Mouse (Mus musculus): ENCODE data around the gene Flt1. TPM values are rescaled to one million over a fixed set of nuclear protein-coding genes. Genes with fewer than 3 reads are reported as not detected.

Flt1 gene
- polyA plus RNA-seq, 1 experiment from 2014 or later: 6.5 TPM

DNA sequence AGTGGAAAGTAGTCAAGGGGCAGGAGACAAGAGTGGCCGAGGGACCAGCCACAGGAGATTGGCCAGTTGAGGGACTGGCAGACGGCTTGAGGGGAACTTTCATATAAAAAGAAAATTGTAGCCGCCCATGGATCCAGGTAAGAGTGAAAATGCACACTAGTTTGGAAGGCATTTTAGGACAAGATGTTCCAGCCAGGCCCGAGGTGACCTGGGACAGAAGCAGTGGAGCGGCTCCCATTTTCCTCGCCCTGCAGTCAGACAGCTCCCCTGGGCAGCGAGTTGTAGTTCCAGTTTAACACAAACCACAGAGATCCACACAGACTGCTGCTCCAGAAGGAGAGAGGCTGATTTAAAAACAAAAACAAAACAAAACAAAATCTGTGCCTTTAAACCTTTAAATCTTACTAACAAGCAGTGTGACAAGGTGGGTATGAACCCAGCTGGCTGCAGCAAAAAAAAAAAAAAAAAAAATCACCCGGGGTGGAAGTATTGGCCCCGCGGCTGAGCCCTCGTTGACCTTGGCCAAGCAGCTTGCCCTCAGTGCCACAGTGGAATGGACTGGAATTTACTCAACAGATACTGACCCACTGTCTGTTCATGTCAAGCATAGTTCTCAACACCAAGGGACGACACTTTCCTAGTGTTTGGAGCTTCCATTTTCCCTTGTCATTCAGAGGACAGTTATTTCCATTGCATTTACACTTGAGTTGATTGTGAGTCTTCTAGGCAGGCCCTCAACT is 176.6 kb downstream of the Flt1 start:
- H3K27me3 ChIP-seq (replicated peaks; ENCODE audit: control insufficient read depth, insufficient read depth, low read length): no peaks in the 10 kb centered on the region
- H3K9ac ChIP-seq (ENCODE audit: low read length): no peak overlapping the region
- H3K4me3 ChIP-seq (ENCODE audit: low read depth, low read length): no peak overlapping the region
- H3K4me1 ChIP-seq (ENCODE audit: control insufficient read depth, insufficient read depth, low read length): no peaks in the 10 kb centered on the region
- H3K27ac ChIP-seq (ENCODE audit: low read depth, low read length): no peak overlapping the region
- H3K36me3 ChIP-seq (ENCODE audit: control insufficient read depth, insufficient read depth, low read length): peaks cover 54% of the 10 kb centered on the region
- DNase-seq (ENCODE audit: low spot score): no peak
- H3K4me2 ChIP-seq (ENCODE audit: low read length): no peak overlapping the region
- H3K9me3 ChIP-seq (replicated peaks; ENCODE audit: control insufficient read depth, low read length): no peaks in the 10 kb centered on the region
- no peak for ATAC-seq
- WGBS: 90% methylated on average over 12 of the region's 12 CpGs

DNA sequence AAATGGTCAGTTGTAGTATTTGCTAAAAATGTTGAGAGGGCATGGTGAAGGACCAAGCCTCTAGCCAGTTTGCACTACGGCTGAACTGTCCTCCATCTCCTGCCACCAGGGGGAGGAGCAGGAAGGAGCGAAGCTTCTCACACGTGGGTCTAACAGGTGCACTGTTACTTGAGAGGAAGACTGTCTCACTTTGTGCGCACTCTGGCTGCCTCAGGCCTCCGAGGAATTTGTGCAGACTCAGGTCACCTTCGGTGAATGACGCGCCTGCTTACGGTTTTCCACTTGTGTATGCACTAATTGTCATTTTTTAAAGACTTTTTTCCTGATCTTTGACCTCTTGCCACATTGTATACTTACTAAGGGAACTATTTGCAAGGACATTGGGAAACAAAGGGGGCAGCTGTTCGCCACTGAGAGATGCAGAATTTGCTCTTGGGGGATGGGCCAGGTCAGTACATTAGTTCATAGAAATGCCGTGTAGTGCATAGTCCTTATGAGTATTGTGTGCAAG is 180.0 kb downstream of the Flt1 start:
- WGBS: 71% methylated on average over 11 of the region's 11 CpGs

DNA sequence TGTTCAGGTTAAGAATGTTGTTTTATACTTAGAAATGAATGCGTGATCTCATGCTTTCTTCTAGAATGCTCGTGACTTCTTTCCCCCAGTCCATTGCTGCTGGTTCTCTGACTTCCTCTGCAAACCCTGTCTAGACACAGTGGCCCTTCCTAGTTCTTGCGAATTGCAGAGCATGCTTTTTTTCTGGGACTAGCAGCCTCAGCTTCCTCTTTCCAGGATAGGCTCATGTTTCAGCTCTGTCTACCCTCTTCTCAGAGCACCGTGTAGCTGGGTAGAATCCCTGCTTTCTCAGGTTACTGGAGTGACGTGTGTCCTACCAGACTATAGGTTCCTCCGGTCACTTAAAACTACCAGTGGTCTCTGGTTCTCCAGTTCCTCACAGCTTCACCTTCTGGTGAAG is 183.5 kb downstream of the Flt1 start:
- Histone ChIP-seq H3K27ac (ENCODE audit: low read depth, low read length) (no peak overlapping the region), H3K9me3 (replicated peaks; ENCODE audit: control insufficient read depth, low read length) (no peaks in the 10 kb centered on the region), H3K4me2 (ENCODE audit: low read length) (no peak overlapping the region), H3K4me3 (ENCODE audit: low read depth, low read length) (no peak overlapping the region), H3K4me1 (ENCODE audit: control insufficient read depth, insufficient read depth, low read length) (no peaks in the 10 kb centered on the region), H3K36me3 (ENCODE audit: control insufficient read depth, insufficient read depth, low read length) (peaks cover 74% of the 10 kb centered on the region), H3K27me3 (replicated peaks; ENCODE audit: control insufficient read depth, insufficient read depth, low read length) (no peaks in the 10 kb centered on the region), H3K9ac (ENCODE audit: low read length) (no peak overlapping the region)
- WGBS: 87% methylated on average over 6 of the region's 6 CpGs
- ATAC-seq (no peak), DNase-seq (ENCODE audit: low spot score) (no peak)

More for the DNA sequence above, 180.0 kb downstream of the Flt1 start:
- Histone ChIP-seq H3K4me3 (ENCODE audit: low read depth, low read length) (no peak overlapping the region), H3K36me3 (ENCODE audit: control insufficient read depth, insufficient read depth, low read length) (peaks cover 75% of the 10 kb centered on the region), H3K4me2 (ENCODE audit: low read length) (no peak overlapping the region), H3K27me3 (replicated peaks; ENCODE audit: control insufficient read depth, insufficient read depth, low read length) (no peaks in the 10 kb centered on the region), H3K9ac (ENCODE audit: low read length) (no peak overlapping the region), H3K27ac (ENCODE audit: low read depth, low read length) (no peak overlapping the region), H3K4me1 (ENCODE audit: control insufficient read depth, insufficient read depth, low read length) (no peaks in the 10 kb centered on the region), H3K9me3 (replicated peaks; ENCODE audit: control insufficient read depth, low read length) (no peaks in the 10 kb centered on the region)
- peak; percentile 16 for DNase-seq (ENCODE audit: low spot score)
- ATAC-seq: no peak

DNA sequence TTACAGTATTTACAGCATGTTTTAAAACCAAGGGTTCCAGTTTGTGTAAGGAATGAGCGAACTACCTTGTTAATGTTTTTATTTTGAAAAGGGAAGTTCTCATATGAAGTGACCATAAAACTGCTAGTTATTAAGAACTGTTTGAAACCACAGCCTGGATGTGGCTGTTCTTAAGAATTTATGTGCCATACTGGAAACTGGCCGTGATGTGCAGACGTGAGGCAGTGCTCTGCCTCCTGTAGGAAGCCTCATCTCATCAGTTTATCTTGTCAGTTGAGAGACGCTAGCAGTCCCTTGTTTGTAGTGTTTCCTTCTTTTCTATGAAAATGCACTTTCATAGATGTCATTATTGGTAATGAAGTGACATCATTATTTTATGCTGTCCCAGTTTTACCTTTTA is 186.0 kb downstream of the Flt1 start:
- ATAC-seq: no peak
- no peak overlapping the region for H3K4me2 ChIP-seq (ENCODE audit: low read length)
- H3K4me3 ChIP-seq (ENCODE audit: low read depth, low read length): no peak overlapping the region
- no peak overlapping the region for H3K9ac ChIP-seq (ENCODE audit: low read length)
- DNase-seq (ENCODE audit: low spot score): no peak
- no peaks in the 10 kb centered on the region for H3K9me3 ChIP-seq (replicated peaks; ENCODE audit: control insufficient read depth, low read length)
- 93% methylated on average over 4 of the region's 4 CpGs for WGBS
- no peaks in the 10 kb centered on the region for H3K27me3 ChIP-seq (replicated peaks; ENCODE audit: control insufficient read depth, insufficient read depth, low read length)
- peaks cover 71% of the 10 kb centered on the region for H3K36me3 ChIP-seq (ENCODE audit: control insufficient read depth, insufficient read depth, low read length)
- H3K4me1 ChIP-seq (ENCODE audit: control insufficient read depth, insufficient read depth, low read length): no peaks in the 10 kb centered on the region
- H3K27ac ChIP-seq (ENCODE audit: low read depth, low read length): no peak overlapping the region

DNA sequence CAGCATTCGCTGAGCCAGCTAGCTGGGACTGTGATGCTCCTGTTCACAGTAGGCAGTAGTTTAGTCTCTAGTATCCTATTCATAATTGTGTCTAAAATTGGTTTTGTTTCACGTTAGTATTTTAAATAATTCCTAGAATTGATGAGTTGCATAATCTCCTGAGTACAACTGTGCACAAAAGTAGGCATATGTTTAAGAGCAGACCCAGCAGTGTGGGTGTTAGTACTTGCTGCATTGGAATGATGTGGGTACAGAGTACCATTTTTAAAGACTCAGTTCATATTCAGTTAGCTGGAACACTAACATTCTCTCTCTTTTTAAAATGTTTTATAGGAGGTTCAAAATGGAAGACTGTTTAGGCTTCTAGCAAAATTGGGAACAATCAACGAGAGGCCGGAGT is 186.4 kb downstream of the Flt1 start:
- WGBS: 94% methylated on average over 4 of the region's 4 CpGs
- Histone ChIP-seq H3K9ac (ENCODE audit: low read length) (no peak overlapping the region), H3K4me2 (ENCODE audit: low read length) (no peak overlapping the region), H3K4me3 (ENCODE audit: low read depth, low read length) (no peak overlapping the region), H3K36me3 (ENCODE audit: control insufficient read depth, insufficient read depth, low read length) (peaks cover 71% of the 10 kb centered on the region), H3K27me3 (replicated peaks; ENCODE audit: control insufficient read depth, insufficient read depth, low read length) (no peaks in the 10 kb centered on the region), H3K9me3 (replicated peaks; ENCODE audit: control insufficient read depth, low read length) (no peaks in the 10 kb centered on the region), H3K27ac (ENCODE audit: low read depth, low read length) (no peak overlapping the region), H3K4me1 (ENCODE audit: control insufficient read depth, insufficient read depth, low read length) (no peaks in the 10 kb centered on the region)
- DNase-seq (ENCODE audit: low spot score): no peak
- no peak for ATAC-seq

DNA sequence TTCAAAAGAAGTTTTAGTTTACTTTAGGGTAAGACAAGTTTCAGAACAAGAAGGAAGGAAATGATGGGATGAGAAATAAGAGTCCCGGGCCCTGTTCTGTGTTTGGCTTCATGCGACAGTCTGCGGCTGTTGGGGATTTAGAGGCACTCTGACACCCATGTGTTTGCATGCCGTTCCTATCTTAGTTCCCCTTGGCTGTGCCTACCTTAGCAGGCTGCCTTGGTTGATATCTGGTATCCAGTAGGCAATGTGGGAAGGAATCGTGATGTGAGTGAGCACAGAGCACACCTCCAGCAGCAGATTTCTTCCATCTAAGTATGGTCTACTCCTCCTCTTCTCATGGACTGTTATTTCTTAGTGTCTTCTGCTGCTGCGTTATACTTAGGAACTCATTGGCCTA is 193.8 kb downstream of the Flt1 start:
- Histone ChIP-seq H3K27me3 (replicated peaks; ENCODE audit: control insufficient read depth, insufficient read depth, low read length) (no peaks in the 10 kb centered on the region), H3K9ac (ENCODE audit: low read length) (no peak overlapping the region), H3K4me1 (ENCODE audit: control insufficient read depth, insufficient read depth, low read length) (no peaks in the 10 kb centered on the region), H3K9me3 (replicated peaks; ENCODE audit: control insufficient read depth, low read length) (no peaks in the 10 kb centered on the region), H3K4me3 (ENCODE audit: low read depth, low read length) (no peak overlapping the region), H3K27ac (ENCODE audit: low read depth, low read length) (no peak overlapping the region), H3K36me3 (ENCODE audit: control insufficient read depth, insufficient read depth, low read length) (peaks cover 36% of the 10 kb centered on the region), H3K4me2 (ENCODE audit: low read length) (no peak overlapping the region)
- 95% methylated on average over 6 of the region's 6 CpGs for WGBS
- ATAC-seq (no peak), DNase-seq (ENCODE audit: low spot score) (no peak)

DNA sequence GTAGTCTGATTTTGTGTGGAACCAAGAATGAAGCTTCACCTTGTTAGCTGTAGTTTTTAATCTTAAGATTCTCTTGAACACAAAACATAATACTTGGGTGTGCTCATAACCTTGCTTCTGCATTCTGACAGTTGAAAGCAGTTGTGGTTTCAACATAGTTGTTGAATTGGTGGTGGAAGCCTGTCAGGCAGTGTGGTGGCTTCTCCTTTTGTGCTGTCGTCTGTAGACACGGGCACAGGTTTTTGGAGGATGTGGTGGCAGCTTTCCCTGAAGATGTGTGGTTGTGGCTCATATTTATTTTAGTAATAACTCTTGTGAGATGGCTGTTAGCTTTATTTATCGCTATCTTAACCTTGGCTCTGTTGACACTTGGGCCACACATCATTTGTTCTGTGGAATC is 198.0 kb downstream of the Flt1 start:
- H3K27ac ChIP-seq (ENCODE audit: low read depth, low read length): no peak overlapping the region
- H3K4me3 ChIP-seq (ENCODE audit: low read depth, low read length): no peak overlapping the region
- no peak overlapping the region for H3K9ac ChIP-seq (ENCODE audit: low read length)
- H3K36me3 ChIP-seq (ENCODE audit: control insufficient read depth, insufficient read depth, low read length): peaks cover 32% of the 10 kb centered on the region
- no peaks in the 10 kb centered on the region for H3K4me1 ChIP-seq (ENCODE audit: control insufficient read depth, insufficient read depth, low read length)
- 92% methylated on average over 3 of the region's 3 CpGs for WGBS
- ATAC-seq: no peak
- H3K27me3 ChIP-seq (replicated peaks; ENCODE audit: control insufficient read depth, insufficient read depth, low read length): no peaks in the 10 kb centered on the region
- DNase-seq (ENCODE audit: low spot score): no peak
- H3K9me3 ChIP-seq (replicated peaks; ENCODE audit: control insufficient read depth, low read length): no peaks in the 10 kb centered on the region
- H3K4me2 ChIP-seq (ENCODE audit: low read length): no peak overlapping the region

DNA sequence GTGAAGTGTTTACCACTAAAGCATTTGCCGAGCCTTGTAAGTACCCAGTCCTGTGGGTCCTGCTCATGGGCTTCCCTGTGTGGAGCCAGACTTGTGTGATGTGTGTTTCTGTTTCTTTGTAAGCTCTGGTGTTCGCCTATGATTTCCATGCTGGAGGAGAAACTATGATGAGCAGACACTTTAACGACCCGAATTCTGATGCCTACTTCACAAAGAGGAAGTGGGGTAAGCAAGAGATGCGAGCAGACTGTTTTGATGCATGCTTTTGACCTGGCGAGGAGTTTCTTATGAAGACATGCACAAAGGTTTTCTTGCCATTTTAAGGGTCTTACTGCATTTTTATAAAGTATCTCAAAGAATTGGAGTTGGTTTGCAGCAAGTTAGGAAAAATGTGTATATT is 198.8 kb downstream of the Flt1 start:
- Histone ChIP-seq H3K4me1 (ENCODE audit: control insufficient read depth, insufficient read depth, low read length) (no peaks in the 10 kb centered on the region), H3K36me3 (ENCODE audit: control insufficient read depth, insufficient read depth, low read length) (peaks cover 37% of the 10 kb centered on the region), H3K4me3 (ENCODE audit: low read depth, low read length) (no peak overlapping the region), H3K27me3 (replicated peaks; ENCODE audit: control insufficient read depth, insufficient read depth, low read length) (no peaks in the 10 kb centered on the region), H3K9me3 (replicated peaks; ENCODE audit: control insufficient read depth, low read length) (no peaks in the 10 kb centered on the region), H3K4me2 (ENCODE audit: low read length) (no peak overlapping the region), H3K27ac (ENCODE audit: low read depth, low read length) (no peak overlapping the region), H3K9ac (ENCODE audit: low read length) (no peak overlapping the region)
- DNase-seq (ENCODE audit: low spot score) (no peak), ATAC-seq (no peak)
- WGBS: 87% methylated on average over 6 of the region's 6 CpGs

Measured in forebrain, embryonic 14.5 days (tissue).